In the genomic region with DNA sequence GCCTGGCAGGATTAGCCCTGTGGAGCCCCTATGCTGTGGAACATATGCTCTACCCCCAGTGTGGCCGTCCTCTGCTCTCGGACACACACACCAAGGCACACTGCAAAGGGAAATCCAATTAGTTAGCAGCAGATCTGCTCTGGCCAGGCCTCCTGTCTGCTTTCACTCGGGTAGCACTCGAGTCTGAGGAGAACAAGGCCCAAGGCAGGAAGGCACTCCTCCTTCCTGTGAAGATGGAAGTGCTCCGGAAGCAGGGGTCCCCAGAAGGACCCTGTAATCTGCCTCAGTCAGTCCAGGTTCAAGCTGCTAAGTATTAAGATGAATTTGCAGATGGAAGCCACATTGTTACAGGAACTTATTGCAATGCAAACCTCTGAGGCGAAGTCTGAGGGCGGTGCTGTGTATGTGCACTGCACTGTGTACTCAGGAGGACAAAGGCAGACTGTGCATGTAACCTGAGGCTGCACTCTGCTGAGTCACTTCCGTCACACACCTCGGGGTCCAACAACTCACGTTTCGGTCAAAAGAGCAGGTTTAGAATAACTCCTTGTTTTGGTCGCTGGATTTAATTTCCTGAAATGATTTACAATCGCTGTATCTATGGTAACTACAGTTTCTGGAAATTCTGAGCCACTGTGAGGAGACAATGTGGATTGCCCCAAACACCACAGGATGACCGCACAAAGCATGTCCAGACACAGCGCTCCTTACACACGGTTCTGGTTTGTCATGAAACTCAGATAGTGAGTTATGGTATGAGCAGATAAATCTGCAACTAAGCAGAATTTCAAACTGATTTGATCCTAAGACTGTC, we compare ENCODE assay signal across 7 mouse cellular contexts. TPM values are rescaled to one million over a fixed set of nuclear protein-coding genes. Genes with fewer than 3 reads are reported as not detected.
DNase-seq lines count a peak whose midpoint lies in the region; ATAC-seq and TF ChIP-seq lines count a peak whose summit lies in the region.

No protein-coding gene starts in this region.

- TF ChIP-seq CTCF in brain, embryonic 14.5 days (IDR thresholded peaks at IDR 0.05; ENCODE audit: borderline replicate concordance, extremely low read depth, insufficient read depth, insufficient read length): no peak

- H3K4me2 ChIP-seq in hindbrain, embryonic 15.5 days: no peak overlapping the region
- peak overlapping the region; percentile 23 for H3K4me2 ChIP-seq in liver, embryonic 11.5 days

- no peaks in the 10 kb centered on the region for H3K27me3 ChIP-seq in hindbrain, embryonic 15.5 days
- no peaks in the 10 kb centered on the region for H3K27me3 ChIP-seq in liver, embryonic 11.5 days (replicated peaks; ENCODE audit: control insufficient read depth, insufficient read depth, low read length)

- TF ChIP-seq POLR2A in brain, embryonic 14.5 days (IDR thresholded peaks at IDR 0.05; ENCODE audit: borderline replicate concordance, extremely low read depth, insufficient read depth, insufficient read length, poor library complexity, severe bottlenecking): no peak

- WGBS in hindbrain, embryonic 15.5 days: 57% methylated on average over 16 of the region's 16 CpGs
- 34% methylated on average over 16 of the region's 16 CpGs for WGBS in liver, embryonic 11.5 days

- DNase-seq in ES-CJ7 (ENCODE audit: low read depth, low spot score): peak; percentile 83
- peak; percentile 39 for DNase-seq in brain, embryonic 14.5 days (ENCODE audit: low read depth)
- DNase-seq in liver, embryonic 11.5 days (ENCODE audit: low spot score): peak; percentile 46
- no peak for DNase-seq in adrenal gland, adult 18-20 months (ENCODE audit: low spot score in 2 of 2)
- DNase-seq in frontal cortex, postnatal 14 days (ENCODE audit: low spot score in 2 of 2): no peak

- no peaks in the 10 kb centered on the region for H3K9me3 ChIP-seq in hindbrain, embryonic 15.5 days
- H3K9me3 ChIP-seq in liver, embryonic 11.5 days (ENCODE audit: control insufficient read depth, low read length): no peaks in the 10 kb centered on the region

- no peaks in the 10 kb centered on the region for H3K36me3 ChIP-seq in hindbrain, embryonic 15.5 days
- H3K36me3 ChIP-seq in liver, embryonic 11.5 days (ENCODE audit: control insufficient read depth, insufficient read depth, low read length): no peaks in the 10 kb centered on the region

- no peak overlapping the region for H3K4me3 ChIP-seq in hindbrain, embryonic 15.5 days
- H3K4me3 ChIP-seq in liver, embryonic 11.5 days (ENCODE audit: low read depth, low read length): no peak overlapping the region

- H3K9ac ChIP-seq in hindbrain, embryonic 15.5 days: no peak overlapping the region
- H3K9ac ChIP-seq in liver, embryonic 11.5 days (ENCODE audit: low read depth, low read length): 0 out of 2 replicates have a peak overlapping the region, but pooled peaks have one; percentile 26

- peaks cover 31% of the 10 kb centered on the region for H3K4me1 ChIP-seq in hindbrain, embryonic 15.5 days (replicated peaks)
- peaks cover 46% of the 10 kb centered on the region for H3K4me1 ChIP-seq in liver, embryonic 11.5 days (replicated peaks; ENCODE audit: control insufficient read depth, insufficient read depth, low read length)

- no peak for ATAC-seq in hindbrain, embryonic 15.5 days (ENCODE audit: low FRiP score, low read depth)
- ATAC-seq in liver, embryonic 11.5 days (replicated peaks; ENCODE audit: low FRiP score): peak; percentile 71
- ATAC-seq in neutrophil, adult 5-6 weeks (ENCODE audit: extremely low read depth, insufficient number of reproducible peaks, low FRiP score, poor library complexity, severe bottlenecking): 0 out of 2 replicates have a peak, but pooled peaks have one; percentile 51

- peak overlapping the region; percentile 27 for H3K27ac ChIP-seq in hindbrain, embryonic 15.5 days (replicated peaks)
- H3K27ac ChIP-seq in liver, embryonic 11.5 days (ENCODE audit: low read depth, low read length): peak overlapping the region; percentile 65

RNA-seq across cellular contexts. Expression of gene D17Wsu92e, which starts 20.5 kb away (rescaled TPM):
- 46.7 and 56.5 TPM in 2 replicates for polyA plus RNA-seq in brain, embryonic 14.5 days (2012; rRNA removed)
- polyA plus RNA-seq in hindbrain, embryonic 15.5 days (2015; fragmentation: Nextera tagmentation; extraction: Ambion mirVana): 10.0 and 12.0 TPM in 2 replicates
- polyA plus RNA-seq in liver, embryonic 11.5 days (2014; fragmentation: Nextera tagmentation; extraction: Ambion mirVana): 19.2 and 22.7 TPM in 2 replicates
- 76.8 and 81.2 TPM in 2 replicates for total RNA-seq in neutrophil, adult 5-6 weeks (2017)
- 100 to 1,000 TPM; 158 to 188 TPM for total RNA-seq in adrenal gland, adult 18-20 months (2021)

RNA-seq across cellular contexts. Expression of gene Snrpc, which starts 38.0 kb away (rescaled TPM):
- 156 and 218 TPM in 2 replicates for polyA plus RNA-seq in brain, embryonic 14.5 days (2012; rRNA removed)
- 216 and 230 TPM in 2 replicates for polyA plus RNA-seq in hindbrain, embryonic 15.5 days (2015; fragmentation: Nextera tagmentation; extraction: Ambion mirVana)
- polyA plus RNA-seq in liver, embryonic 11.5 days (2014; fragmentation: Nextera tagmentation; extraction: Ambion mirVana): 305 and 315 TPM in 2 replicates
- 74.8 and 75.6 TPM in 2 replicates for total RNA-seq in neutrophil, adult 5-6 weeks (2017)
- 10 to 100 TPM; 66.1 to 66.6 TPM for total RNA-seq in adrenal gland, adult 18-20 months (2021)

RNA-seq across cellular contexts. Expression of gene Uhrf1bp1, which starts 56.3 kb away (rescaled TPM):
- polyA plus RNA-seq in brain, embryonic 14.5 days (2012; rRNA removed): 13.0 and 16.7 TPM in 2 replicates
- polyA plus RNA-seq in hindbrain, embryonic 15.5 days (2015; fragmentation: Nextera tagmentation; extraction: Ambion mirVana): 6.4 and 7.6 TPM in 2 replicates
- polyA plus RNA-seq in liver, embryonic 11.5 days (2014; fragmentation: Nextera tagmentation; extraction: Ambion mirVana): 9.2 and 9.4 TPM in 2 replicates
- total RNA-seq in neutrophil, adult 5-6 weeks (2017): 1.4 and 1.6 TPM in 2 replicates
- 10 to 100 TPM; 19.7 to 33.5 TPM for total RNA-seq in adrenal gland, adult 18-20 months (2021)

Comparison
In these comparisons a context has a peak if more than half of its experiments do, and no peak if none do; other contexts are left out.
1. DNase-seq: peak in ES-CJ7 (single experiment), brain, embryonic 14.5 days (single experiment) and liver, embryonic 11.5 days (single experiment); none in adrenal gland, adult 18-20 months (0 of 2) and frontal cortex, postnatal 14 days (0 of 2).